In genomic region chr11:32682335-32683102, GRCm38 (mm10) we compare ENCODE assay signal across 24 mouse cellular contexts. TPM values are rescaled to one million over a fixed set of nuclear protein-coding genes. Genes with fewer than 3 reads are reported as not detected.
DNase-seq lines count a peak whose midpoint lies in the region; ATAC-seq and TF ChIP-seq lines count a peak whose summit lies in the region.
"Had no signal": no experiment of that assay in that cellular context is flagged by ENCODE, and none has a peak within 500 bp of the region (broad histone marks: within the 10 kb centered on the region; RNA-seq: fewer than 3 reads in every experiment).

No protein-coding gene starts in this region.

- intact Hi-C loops in gastrocnemius, adult 2 months (cut with DNase I), result no loop called here
- intact Hi-C loops in left cerebral cortex, postnatal 25 days (cut with DNase I), result no loop called here

- TF ChIP-seq CTCF in gastrocnemius, adult 2 months (IDR thresholded peaks at IDR 0.05), result no peak
- no peak for TF ChIP-seq CTCF in bone marrow macrophage, adult 2 months (IDR thresholded peaks at IDR 0.05; ENCODE audit: low read depth, low read length)

- no peak overlapping the region for H3K4me3 ChIP-seq in gastrocnemius, adult 2 months
- no peak overlapping the region for H3K4me3 ChIP-seq in bone marrow macrophage, adult 2 months (ENCODE audit: insufficient read depth, low read length)
- H3K4me3 ChIP-seq: embryonic facial prominence, embryonic 12.5 days; forebrain, embryonic 12.5 days; heart, embryonic 10.5 days; hindbrain, embryonic 12.5 days; megakaryocyte, embryonic 14.5 days; neural tube, embryonic 12.5 days had no signal

- peaks cover 50% of the 10 kb centered on the region for H3K4me1 ChIP-seq in bone marrow macrophage, adult 2 months (ENCODE audit: control insufficient read depth, insufficient read depth, low read length)

- no peak for TF ChIP-seq POLR2A in bone marrow macrophage, adult 2 months (IDR thresholded peaks at IDR 0.05; ENCODE audit: borderline replicate concordance, low read depth, low read length)

- ATAC-seq in megakaryocyte progenitor cell, adult 5-6 weeks (replicated peaks; ENCODE audit: poor library complexity), result peak; percentile 29; the same call in 1 of the 2 replicates
- ATAC-seq: activated CD4-positive, CD25-positive, alpha-beta regulatory T cell, adult 4 months; intestine, postnatal 0 days had no signal

- peak overlapping the region; percentile 85 for H3K27ac ChIP-seq in gastrocnemius, adult 2 months
- peak overlapping the region; percentile 37 for H3K27ac ChIP-seq in bone marrow macrophage, adult 2 months (ENCODE audit: insufficient read depth, low read depth, low read length)
- H3K27ac ChIP-seq: embryonic facial prominence, embryonic 12.5 days; forebrain, embryonic 12.5 days; heart, embryonic 10.5 days; hindbrain, embryonic 12.5 days; neural tube, embryonic 12.5 days had no signal

- DNase-seq in gastrocnemius, adult 2 months, result no peak
- no peak for DNase-seq in gastrocnemius, postnatal 4 days (ENCODE audit: low spot score in 2 of 2)
- DNase-seq in 416B (ENCODE audit: low read depth), result peak; percentile 38
- DNase-seq in left cerebral cortex, postnatal 25 days (ENCODE audit: low spot score in 2 of 2), result no peak
- no peak for DNase-seq in ovary, postnatal 14 days (ENCODE audit: low spot score)
- DNase-seq in kidney, postnatal 14 days, result no peak
- DNase-seq: adrenal gland, adult 8-10 months; cerebellum, postnatal 14 days; kidney, postnatal 4 days; layer of hippocampus, adult 9-11 months; lung, adult 2 months; lung, postnatal 14 days; midbrain, embryonic 14.5 days; thymus, adult 18-20 months had no signal

RNA-seq across cellular contexts. Expression of gene Fbxw11, which starts 40.0 kb away (rescaled TPM):
- 10 to 100 TPM; 56.9 to 68.9 TPM for total RNA-seq in gastrocnemius, adult 2 months (2021)
- total RNA-seq in gastrocnemius, postnatal 4 days (2021), result 10 to 100 TPM; 63.4 to 71.3 TPM
- 44.3 and 47.9 TPM in 2 replicates for polyA plus RNA-seq in bone marrow macrophage, adult 2 months (2012; ENCODE audit: insufficient read depth, insufficient read length, missing spikeins)
- total RNA-seq in megakaryocyte progenitor cell, adult 5-6 weeks (2015), result 35.5 and 44.0 TPM in 2 replicates
- total RNA-seq in megakaryocyte progenitor cell, adult 5-6 weeks (2017), result 62.3 and 72.8 TPM in 2 replicates
- 100 to 1,000 TPM; 120 to 127 TPM for total RNA-seq in left cerebral cortex, postnatal 25 days (2021)
